Mouse (Mus musculus): ENCODE measurements at regions not wholly inside any gene's neighbourhood (a gene's known extent, or its start where the extent isn't known, plus 50 kb on each side); places are given as distances from the start of the nearest gene placed in this dataset.
A peak's percentile ranks its signal among the peaks of the same experiment; 100 is the strongest.

DNA sequence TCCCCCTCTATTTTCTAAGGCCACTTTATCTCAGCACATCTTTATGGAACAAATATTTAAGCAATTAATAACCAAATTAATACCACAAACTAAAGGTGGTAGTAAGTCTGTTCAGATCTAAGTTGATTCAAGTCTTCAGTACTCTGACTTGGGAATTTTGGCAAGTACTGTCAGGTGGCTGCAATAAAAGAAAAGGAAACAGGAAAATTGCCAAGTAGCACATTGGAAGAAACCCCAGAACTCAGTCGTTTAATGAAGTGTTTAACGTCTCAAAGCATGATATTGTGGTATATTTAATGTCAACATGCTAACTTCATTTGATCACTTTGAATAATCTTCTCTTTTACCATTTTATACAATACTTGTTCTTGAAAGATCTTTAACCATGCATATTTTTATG, 142.2 kb downstream of the Gm11146 start:
- no peak for DNase-seq

DNA sequence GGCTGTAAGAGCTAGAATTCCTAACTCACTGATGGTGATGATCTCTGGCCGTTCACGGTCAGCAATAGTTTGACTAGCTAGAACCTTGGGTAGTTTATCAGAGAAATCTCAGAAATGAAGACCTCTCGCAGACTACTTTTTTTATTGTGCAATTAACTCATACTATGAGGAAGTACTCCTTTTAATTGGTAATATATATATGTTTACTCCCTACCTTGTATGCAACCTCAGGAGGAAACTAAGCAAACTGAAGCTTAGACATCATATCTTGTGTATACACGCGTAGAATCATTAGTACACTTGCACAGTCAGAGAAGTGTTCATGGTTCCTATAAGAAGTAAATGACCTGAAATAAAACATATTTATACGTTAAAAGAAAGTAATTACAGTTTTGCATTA, 157.2 kb downstream of the Gm11146 start:
- no peak for DNase-seq

DNA sequence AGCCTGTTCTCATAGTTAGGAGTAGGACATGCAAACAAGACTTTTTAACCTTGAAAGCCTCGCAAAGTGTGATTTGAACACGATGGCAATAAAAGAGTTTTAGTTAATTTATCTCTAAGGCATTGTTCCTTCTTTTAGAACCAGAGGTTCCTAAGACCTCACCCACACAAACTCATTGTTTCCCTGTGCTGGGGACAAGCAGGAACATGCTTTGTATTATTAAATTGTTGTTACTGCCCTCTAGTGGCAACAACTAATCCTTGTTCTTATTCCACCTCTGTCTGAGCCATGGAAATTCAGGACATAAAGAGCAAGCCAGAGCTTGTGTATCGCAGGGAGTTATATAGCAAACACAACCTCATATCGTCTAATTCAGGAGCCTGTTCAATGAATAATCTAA, 157.9 kb downstream of the Gm11146 start:
- peak; percentile 62 to 77 for DNase-seq

DNA sequence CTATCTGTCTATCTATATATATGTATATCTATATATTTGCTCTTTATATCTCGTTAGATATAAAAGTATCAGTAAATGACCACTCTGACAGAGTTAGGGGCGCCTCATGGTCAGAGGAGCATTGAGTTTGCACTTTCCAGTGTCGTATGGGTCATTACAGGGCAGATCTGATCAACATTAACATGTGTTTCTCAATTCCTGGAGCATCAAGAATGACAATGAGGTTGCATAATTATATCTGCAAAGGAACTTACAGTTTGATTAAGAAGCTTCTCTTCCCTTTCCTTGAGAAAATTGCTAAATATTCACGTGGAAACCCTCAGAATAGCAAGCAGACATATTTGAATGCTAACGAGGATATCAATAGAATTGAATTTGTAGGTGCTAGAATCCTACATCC, 158.6 kb downstream of the Gm11146 start:
- no peak for DNase-seq

DNA sequence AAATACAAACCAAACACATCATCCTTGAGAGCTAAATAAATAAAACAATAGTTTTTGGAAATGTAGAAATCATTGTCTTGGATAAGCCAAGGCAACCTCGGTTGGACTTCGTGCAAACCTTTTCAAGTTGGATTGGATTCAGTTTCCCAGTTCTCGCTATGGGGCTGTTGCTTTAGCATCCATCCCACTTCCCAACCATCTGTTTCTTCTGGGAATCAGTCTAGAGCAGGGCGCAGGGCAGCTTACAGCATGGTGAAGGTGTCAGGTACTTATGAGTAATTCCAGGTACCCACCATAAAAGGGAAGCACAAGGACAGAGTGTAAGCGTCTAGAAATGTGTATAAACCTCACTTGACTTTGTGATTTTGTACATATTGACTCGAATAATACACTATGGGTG, 159.0 kb downstream of the Gm11146 start:
- DNase-seq: no peak

DNA sequence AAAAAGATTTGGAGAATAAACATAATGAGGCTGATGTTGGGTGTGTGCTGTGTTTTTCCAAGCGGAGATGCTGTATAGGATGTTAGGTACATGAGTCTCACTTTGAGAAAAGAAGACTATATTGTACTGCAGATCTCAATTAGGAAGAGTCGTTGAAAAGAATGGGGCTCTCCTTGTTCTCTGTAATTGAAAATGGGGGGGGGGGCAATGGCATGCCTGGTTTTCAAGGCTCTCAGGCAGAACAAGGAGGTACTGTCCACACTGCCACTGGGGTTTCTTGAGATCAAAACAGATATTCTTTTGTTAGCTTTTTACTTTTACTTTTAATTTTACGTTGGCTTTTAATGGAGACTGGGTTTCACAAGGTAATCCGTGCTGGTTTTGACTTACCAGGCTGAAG, 170.5 kb downstream of the Gm11146 start:
- DNase-seq: no peak

DNA sequence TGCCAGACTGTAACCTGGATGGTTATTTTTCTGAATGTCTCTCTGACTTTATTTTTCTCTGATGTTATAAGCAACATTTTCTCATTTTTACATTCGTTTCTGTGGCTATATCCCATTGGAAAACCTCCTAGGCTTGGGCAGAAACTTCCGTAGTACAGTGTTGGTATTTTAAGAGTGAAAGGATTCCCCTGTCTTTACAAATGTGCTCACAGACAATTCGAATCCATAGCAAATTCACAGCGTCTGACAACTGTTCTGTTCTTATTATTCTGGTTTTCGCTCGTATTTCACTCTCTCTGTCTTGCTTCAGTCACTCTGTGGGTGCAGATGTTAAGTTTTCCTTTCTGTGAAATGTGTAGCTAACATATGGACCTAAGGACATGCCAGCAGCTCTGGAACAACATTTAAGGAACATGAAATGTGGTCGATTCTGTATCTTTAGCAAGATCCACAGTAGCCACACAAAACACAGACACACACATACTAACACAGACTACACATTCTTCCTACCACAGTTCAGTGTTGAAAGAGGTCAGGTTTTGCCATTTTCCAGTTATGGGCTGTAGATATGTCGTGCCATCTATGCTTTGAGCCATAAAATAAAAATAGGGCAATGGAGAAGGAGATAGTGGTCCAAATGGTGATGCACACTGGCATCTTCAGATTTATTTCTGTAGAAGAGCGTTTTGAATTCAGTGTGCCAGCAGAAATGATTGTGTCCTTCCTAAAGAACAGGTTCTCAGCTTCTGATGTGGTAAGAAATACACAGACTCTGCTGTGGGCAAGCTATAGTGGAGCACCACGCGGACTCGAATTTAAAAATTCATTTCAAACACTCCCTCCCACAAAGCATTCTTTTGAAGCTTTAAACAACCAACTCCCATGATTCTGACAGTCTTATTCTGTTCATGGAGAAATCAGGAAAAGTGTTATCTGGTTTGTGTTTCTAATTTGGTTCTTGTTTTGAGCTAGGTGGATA, 179.2 kb downstream of the Gm11146 start:
- DNase-seq: no peak

DNA sequence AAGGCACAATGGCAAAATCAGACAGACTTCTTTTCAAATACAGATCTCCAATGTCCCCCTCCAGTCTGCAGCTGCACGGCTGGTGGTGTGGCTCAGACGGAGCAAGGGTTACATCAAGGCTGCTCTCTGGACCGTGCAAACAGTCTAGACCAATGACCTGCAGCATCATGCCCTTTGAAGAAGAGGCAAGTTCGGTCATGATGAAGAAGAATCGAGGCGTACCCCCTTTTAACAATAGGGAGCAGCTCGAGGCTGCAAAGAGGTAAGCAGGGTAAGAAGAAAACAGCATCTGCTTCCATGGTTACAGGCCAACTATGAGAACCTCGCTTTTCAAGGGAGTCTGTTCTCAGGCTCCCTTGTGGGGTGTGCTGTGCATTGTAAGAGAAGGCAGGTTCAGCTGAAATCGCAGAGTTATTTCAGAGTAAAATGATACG, 180.3 kb downstream of the Gm11146 start:
- DNase-seq: peak in 1 of 2 experiments; percentile 8

DNA sequence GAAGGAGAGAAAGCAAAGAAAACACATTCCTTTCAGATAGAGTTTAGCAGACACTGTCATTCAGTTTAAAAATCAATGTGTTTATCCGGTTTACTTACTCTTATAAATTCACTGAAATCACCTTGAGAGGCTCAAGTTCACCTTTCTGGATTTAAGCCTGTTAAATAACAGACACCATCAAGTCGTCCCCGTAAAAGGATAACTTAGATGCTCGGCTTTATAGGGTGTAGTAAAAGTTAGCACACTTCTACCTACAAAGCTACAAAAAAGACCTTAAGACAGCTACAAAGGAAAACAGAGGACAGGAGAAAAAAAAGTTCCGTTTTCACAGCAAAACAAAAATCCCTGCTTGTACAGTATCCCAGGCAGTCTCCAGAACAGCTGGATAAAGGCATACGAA, 180.9 kb downstream of the Gm11146 start:
- no peak for DNase-seq

DNA sequence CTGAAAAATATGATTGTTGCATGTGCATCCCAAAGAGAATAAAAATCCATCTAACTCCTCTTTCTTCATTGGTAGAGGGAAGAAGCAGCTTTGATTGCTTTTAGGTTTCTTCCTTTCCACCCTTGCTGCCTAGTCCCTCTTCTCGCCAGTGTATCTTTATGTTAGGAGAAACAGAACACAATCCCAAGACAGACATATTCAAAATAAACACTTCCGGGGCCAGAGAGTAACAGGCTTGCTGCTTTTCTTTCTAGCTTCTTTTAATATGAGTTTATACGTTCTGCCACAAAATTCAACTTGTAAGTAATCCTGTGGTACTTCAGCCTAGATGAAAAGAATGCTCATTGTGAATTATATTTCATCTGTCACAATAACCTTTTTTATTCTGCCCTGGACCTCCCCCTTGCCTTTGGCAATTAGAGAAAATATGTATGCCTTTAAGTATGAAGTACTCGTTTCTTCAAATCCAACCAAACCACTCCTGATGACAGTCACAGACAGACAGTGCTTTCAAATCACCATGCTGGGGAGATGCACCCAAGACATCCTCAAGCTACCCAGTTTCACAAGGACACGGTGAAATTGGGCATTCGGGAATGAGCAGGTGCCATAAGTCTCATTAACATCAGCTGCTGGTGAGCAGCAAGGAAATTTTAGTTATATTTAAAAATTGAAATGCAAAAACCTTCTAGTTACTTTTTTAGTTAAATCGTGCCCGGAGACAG, 181.6 kb downstream of the Gm11146 start:
- DNase-seq: no peak

DNA sequence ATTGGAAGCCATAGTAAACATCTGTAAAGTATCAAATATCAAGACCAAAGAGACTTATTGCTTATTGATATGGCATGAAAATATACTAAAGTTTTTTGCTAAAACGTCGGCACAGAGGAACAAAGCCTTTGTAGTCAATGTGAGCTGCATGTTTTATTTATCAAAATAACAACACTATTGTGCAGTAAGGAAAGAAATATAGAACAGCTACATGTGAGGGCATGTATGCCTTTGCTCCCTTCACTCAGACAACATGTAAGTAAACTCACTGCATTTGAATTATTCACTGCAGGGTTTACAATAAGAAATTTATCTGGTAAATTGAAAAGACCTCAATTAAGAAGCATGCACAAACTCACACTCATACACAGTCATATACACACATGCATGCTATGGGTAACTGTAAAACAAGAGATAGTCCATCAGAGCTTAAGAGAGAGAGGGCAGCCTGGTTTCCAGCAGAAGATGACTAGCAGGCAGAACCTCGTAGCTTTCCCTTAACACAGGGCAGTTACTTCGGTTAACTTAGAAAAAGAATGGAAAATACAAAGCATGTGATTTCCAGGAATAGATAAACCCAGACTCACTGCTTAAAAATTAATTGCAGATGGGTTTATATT, 182.7 kb downstream of the Gm11146 start:
- no peak for DNase-seq

DNA sequence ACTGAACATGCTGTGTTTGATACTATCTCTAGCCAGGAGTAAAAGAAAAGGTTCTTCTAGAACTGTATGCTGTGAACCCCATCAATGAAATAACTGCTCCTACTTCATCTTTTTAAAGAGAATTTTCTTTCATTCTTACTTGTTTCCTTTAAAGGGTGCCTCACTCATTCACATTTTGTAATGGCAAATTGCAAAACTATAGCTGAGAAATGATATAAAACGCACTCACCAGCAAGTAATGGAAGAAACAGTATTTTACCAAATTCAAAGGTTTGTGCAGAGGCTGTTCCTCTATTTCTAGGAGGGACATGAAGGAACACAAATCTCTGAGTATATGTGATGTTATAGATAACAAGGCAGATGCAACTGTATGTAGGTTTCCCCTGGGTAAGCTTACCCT, 183.4 kb downstream of the Gm11146 start:
- DNase-seq: no peak

DNA sequence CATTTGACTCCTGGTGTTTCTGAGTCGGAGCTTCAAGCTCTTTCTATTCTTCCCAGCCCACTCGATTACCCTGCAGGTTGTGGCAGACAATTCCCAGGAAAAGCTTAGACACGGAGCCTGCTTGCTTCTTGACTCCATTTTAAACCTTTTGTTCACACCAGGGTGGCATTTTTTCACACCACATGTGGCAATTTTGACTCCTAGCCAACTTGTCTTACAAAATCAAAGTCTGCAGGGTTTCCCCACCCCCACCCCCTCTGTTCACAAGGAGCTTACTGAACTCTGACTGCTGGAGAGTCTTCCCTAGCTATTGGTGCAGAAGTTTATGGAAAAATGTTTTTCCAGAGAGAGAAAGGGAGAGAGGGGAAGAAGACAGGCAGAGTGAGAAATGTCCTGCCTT, 184.1 kb downstream of the Gm11146 start:
- peak; percentile 30 to 62 for DNase-seq

DNA sequence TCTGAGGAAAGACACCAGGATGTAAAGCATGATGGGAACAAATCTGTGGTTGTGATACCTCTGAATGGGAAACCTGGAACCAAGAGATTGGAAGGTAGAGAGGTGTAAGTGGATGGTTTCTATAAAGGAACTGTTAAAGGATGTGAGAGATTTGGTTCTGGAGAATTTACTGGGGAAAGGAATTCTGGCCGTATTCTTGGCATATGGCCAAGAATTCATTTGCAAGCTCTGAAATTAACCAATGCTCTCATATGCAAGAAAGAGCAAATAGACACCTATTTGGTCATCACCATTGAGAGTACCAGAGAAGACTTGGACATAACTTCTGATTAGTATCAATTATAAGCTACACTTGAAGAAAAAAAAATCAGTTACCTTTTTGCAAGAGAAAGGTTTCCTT, 187.3 kb downstream of the Gm11146 start:
- no peak for DNase-seq

DNA sequence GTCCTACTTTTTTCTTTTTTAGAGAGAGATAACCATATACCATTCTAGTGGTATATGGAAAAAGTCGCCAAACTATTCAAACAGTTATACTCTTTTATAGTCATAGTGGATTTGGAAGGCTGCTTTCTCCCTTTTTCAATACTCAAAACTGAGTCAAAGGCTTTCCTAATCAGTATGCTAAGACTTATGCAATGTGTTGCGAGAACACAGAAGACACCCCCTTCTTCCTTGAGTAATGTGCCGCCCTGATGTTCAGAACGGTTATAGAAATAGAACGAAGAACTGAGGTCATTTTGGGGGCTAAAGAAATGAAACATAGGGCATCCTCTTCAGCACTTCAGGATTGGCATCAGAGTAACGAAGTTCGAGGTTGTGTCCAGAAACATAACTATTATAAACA, 192.7 kb downstream of the Gm11146 start:
- no peak for DNase-seq

DNA sequence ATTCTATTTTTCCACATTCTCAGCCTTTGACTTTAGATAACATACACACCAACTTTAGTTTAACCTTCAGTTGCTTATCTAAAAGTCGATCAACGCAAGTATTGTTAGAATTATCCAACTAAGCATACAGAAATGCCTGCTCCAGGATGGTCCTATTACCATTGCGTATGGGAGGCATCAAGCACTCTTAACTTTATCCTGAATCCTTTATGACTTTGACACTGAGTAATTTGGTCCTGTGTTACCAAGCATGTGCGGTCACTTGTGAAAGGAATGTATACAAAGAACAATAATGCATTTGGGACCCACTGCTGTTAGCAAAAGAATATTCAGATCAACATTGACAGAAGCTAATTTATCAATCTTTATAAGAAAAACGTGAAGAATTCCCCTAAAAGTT, 194.9 kb downstream of the Gm11146 start:
- DNase-seq: no peak

DNA sequence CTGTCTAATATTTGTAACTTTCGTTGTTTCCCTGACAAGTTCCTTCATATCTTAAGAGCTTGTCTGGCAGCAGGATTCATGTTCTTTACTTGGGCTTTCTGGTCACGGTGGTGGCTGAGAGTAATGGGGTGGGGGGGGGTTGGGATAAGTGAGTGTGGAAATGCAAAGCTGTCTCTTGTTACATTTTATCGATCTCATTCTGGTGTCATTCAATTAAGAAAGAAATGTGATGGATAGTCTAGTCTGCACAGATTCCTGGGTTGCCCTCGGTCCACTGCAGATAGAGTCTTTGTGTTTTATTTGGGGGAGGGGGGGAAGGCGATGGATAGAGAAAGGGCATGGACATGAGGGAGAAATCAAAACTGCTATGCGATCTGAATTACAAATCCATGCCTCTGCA, 196.0 kb downstream of the Gm11146 start:
- no peak for DNase-seq

DNA sequence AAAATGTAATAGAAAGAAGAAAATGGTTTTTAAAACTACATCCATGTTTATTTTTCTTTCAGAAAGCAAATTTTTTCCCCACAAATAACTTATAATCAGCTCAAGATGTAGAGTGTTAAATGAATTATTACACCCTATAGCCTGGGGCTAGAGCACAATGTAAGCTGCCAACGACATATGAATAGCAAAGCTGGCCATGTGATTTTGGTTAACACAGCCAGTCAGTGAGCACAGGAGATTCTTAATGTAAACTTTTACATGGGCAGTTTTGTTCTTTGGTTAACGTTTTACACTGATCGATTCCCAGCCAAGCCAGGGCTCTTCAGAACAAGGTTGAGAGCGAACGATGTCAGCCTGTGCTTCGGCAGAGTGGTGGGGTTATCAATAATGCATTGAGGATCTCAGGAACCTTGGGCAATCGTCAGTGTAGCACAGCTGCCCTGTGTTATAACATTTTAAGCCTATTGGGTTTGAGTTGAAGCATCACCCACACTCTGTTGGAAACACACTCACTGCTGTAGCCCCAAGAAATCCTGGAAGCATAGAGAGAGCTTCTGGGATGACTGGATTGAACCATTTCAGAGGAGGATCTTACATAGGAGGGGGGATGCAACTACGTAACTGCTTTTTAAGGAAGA, 196.6 kb downstream of the Gm11146 start:
- DNase-seq: no peak

DNA sequence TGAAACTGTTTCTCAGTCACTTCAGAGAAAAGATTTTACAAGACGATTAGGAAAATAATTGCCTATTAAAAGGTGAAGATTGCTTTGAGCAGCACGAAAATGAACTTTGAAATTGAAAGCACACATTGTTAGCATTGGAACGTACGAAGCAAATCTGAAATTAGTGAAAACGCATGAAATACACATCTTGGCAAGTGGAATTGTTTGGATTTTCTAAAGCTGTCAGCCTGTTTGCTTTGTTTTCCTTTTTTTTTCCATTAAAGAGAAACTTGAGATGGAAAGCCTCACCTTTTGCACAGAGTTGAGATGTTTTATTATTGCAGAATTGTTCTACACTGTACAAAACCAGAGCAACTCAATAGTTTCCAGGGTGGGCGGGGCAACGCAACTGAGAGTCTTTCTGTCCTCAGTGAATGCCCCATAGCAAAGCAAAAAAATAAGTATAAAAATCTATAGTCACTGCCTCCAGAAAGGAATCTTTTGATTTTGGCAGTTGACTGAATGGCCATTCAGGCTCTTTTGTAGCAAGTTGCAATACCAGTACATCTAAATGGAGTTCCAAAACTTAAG, 199.1 kb downstream of the Gm11146 start:
- no peak for DNase-seq

DNA sequence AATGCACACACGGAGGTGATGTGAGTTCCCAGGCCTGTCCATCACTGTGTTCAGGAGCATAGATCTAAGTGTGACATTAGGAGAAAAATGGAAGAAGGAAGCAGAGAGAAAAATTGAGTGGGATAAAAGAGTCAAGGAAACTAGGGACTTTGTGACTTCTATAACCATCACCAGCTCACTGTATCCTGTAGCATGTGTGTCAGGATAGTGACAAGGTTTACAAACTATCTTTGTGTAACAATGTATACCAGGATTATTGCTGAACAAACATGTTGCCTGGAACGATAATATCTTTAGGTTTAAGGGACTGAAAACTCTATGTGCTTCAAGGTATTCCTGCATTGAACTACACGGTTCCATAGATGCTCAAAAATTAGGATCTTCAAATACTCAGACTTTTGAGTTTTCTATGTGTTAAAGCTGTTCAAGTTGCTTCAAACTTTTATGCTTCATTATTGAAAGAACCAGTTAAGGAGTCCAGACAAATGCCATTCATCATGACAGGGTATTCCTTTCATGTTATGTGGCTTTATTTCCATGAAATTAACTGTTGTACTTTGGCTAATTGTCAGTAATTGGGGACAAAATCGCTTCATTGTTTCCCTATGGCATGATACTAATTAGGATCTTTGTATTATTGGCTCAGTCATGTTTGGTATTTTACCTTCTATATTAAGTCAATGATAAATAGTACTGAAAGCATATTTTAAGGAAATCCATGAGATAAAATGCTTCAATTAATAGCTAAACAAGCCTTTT, 200.5 kb downstream of the Gm11146 start:
- no peak for DNase-seq

DNA sequence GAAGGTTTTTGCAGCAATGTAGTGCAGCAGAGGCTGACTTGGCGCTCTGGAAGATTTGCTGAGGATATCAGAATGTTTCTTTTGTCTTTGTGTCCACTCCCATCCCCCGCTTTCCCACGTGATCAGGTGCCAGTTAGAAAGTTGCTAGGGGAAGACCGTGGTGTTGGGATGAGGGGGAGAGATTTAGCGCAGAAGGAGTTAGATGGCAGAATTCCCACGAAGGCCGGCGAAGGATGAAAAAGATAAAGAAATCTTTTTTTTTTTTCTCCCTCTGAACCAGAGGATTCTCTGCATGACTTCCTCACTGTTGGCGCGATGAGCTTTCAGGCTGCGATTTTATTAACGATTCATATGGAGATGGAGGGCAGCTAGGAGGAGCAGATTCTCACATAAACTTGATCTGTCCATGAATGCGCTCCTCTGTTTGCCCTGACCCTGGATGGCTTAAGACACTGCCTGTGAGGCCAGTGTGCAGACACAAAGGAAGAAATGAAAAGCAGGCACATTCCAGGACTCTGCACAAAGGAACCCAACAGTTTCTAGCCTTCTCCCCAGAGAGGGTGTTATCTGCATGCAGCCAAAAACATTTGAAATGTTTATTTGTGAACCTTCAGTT, 201.5 kb downstream of the Gm11146 start:
- DNase-seq: peak; percentile 56 to 78

Data from heart, adult 18-20 months (tissue).